Mouse (Mus musculus) megakaryocyte, embryonic 14.5 days (primary cell): ENCODE data around the gene Irs1. TPM values are rescaled to one million over a fixed set of nuclear protein-coding genes. Genes with fewer than 3 reads are reported as not detected.

Source experiments
- H3K27me3 ChIP-seq: replicated peaks from 2 replicates; pipeline ENCODE3; 2012; ENCODE audit warnings: inconsistent platforms
- H3K36me3 ChIP-seq: replicated peaks from 2 replicates; pipeline ENCODE3; 2012; ENCODE audit warnings: low read length, inconsistent platforms, mixed read lengths
- H3K4me1 ChIP-seq: 2 replicates; pipeline ENCODE4 v1.6.1; 2012; ENCODE audit warnings: inconsistent platforms
- H3K4me3 ChIP-seq: replicated peaks from 2 replicates; pipeline ENCODE3; 2012; ENCODE audit warnings: moderate library complexity, mild to moderate bottlenecking, inconsistent platforms
- H3K9me3 ChIP-seq: 2 replicates; pipeline ENCODE4 v1.6.1; 2012; ENCODE audit warnings: inconsistent platforms
- FLI1 ChIP-seq: IDR thresholded peaks from 2 replicates; pipeline ENCODE4 v1.6.1; 2012; ENCODE audit warnings: low read length, inconsistent platforms, mixed read lengths
- GATA1 ChIP-seq: IDR thresholded peaks from 3 replicates; pipeline ENCODE4 v1.6.1; 2012; ENCODE audit warnings: mixed read lengths, low read length, inconsistent platforms, borderline replicate concordance
- polyA plus RNA-seq: library from polyadenylated mRNA; stranded (reverse); fragments of >175 nt; gene quantifications from 2 replicates; pipeline ENCODE4 v1.2.3, GENCODE M21; 2012; ENCODE audit warnings: low replicate concordance; ENCODE audit not compliant: insufficient read depth

Irs1 gene
- polyA plus RNA-seq, 1 experiment, result not detected

GRCm38 (mm10) chr1:82199918-82200317, 91.3 kb downstream of the Irs1 start:
- no peak overlapping the region for H3K4me3 ChIP-seq
- H3K4me1 ChIP-seq, result peaks cover 4% of the 10 kb centered on the region; the same call in 1 of the 2 replicates
- no peaks in the 10 kb centered on the region for H3K36me3 ChIP-seq
- H3K27me3 ChIP-seq, result no peaks in the 10 kb centered on the region
- H3K9me3 ChIP-seq, result peaks cover 3% of the 10 kb centered on the region; the same call in 1 of the 2 replicates
- no peak for TF ChIP-seq GATA1
- no peak for TF ChIP-seq FLI1

- no peaks in the 10 kb centered on the region for H3K36me3 ChIP-seq
Measured at GRCm38 (mm10) chr1:82191579-82191978, 99.6 kb downstream of the Irs1 start.

GRCm38 (mm10) chr1:82189516-82189915, 101.7 kb downstream of the Irs1 start:
- Histone ChIP-seq H3K36me3 (no peaks in the 10 kb centered on the region), H3K4me1 (no peaks in the 10 kb centered on the region), H3K4me3 (no peak overlapping the region), H3K27me3 (no peaks in the 10 kb centered on the region), H3K9me3 (peaks cover 4% of the 10 kb centered on the region; the same call in 1 of the 2 replicates)
- TF ChIP-seq FLI1 (no peak), GATA1 (no peak)

More at GRCm38 (mm10) chr1:82191579-82191978, 99.6 kb downstream of the Irs1 start:
- Histone ChIP-seq H3K4me1 (no peaks in the 10 kb centered on the region), H3K9me3 (peaks cover 4% of the 10 kb centered on the region; the same call in 1 of the 2 replicates), H3K4me3 (no peak overlapping the region), H3K27me3 (no peaks in the 10 kb centered on the region)
- TF ChIP-seq FLI1, result no peak
- TF ChIP-seq GATA1, result no peak

DNA sequence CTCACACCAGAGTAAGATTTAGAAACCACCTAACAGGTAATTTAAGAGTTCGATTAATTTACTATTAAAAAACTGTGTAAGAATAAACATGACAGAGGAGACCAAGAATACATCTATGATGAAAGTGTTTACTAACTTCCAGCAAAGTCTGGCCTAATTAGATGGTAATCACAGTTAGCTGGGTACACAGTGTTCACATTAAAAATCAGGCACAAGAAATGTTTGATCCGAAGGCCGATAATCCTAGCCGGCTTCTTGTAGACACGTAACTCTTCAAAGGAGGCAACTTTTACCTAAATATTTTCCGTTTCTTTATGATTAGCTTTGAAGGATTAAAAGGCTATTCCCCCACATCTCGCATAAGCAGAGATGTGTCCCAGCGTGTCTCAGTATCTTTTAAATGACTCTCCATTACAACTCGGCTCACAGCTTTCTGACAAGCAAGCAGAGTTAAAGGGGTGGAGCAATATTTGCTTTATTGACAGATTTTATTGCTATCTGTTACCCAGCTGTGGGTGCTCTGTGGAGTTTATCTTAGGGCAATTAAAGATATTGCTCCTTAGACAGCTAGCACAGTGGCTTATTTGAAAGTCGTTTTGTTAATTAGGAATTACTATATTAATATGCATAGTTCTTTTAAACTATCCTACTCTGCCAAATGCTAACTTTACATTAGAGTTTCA, 102.5 kb downstream of the Irs1 start:
- no peak for TF ChIP-seq FLI1
- TF ChIP-seq GATA1, result no peak
- Histone ChIP-seq H3K27me3 (no peaks in the 10 kb centered on the region), H3K4me1 (no peaks in the 10 kb centered on the region), H3K9me3 (peaks cover 4% of the 10 kb centered on the region; the same call in 1 of the 2 replicates), H3K4me3 (no peak overlapping the region), H3K36me3 (no peaks in the 10 kb centered on the region)

DNA sequence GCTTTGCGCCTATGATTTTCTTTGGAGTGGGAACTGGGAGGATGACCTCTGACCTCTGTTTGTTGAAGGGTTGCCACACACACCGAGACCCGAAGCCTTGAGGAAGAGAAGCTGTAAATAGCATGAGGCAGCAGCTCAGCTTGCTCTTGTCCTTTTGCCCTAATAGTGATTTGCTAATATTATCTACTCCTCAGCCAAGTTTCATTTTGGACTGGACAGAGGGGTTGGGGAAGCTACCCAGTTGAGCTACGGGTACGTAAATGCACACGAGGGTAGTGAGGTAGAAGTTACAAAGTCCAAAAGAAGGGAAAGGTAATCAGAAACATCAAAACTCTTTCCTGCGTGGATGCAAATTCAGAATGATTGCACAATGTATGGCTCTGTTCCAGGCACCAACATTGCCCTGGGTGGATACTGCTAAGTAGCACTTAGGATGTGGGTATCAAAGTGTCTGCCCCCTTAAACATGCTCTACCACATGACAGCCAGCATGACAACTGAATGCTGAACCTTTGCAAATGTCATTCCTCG, 107.2 kb downstream of the Irs1 start:
- H3K36me3 ChIP-seq, result no peaks in the 10 kb centered on the region
- H3K4me1 ChIP-seq, result no peaks in the 10 kb centered on the region
- no peak overlapping the region for H3K4me3 ChIP-seq
- H3K27me3 ChIP-seq, result no peaks in the 10 kb centered on the region
- peaks cover 3% of the 10 kb centered on the region; the same call in 1 of the 2 replicates for H3K9me3 ChIP-seq
- TF ChIP-seq GATA1 (no peak), FLI1 (no peak)

Other genes with a start within 250 kb of the Irs1 start
- gene Gm9747, start 58.3 kb downstream of the Irs1 start, polyA plus RNA-seq, result not detected in 2 replicates
- 1.2 TPM in 1 of 2 replicates, not detected in the other for gene Rhbdd1, start 25.0 kb upstream of the Irs1 start, polyA plus RNA-seq